Mouse (Mus musculus): ENCODE measurements at regions not wholly inside any gene's neighbourhood (a gene's known extent, or its start where the extent isn't known, plus 50 kb on each side); places are given as distances from the start of the nearest gene placed in this dataset.

- DNase-seq (ENCODE audit: low spot score): no peak
Measured at GRCm38 (mm10) chrX:11840319-11841035, 319.7 kb downstream of the Bcor start.

- no peak for DNase-seq (ENCODE audit: low spot score)
Measured at GRCm38 (mm10) chrX:11845566-11845965, 314.6 kb downstream of the Bcor start.

- no peak for DNase-seq (ENCODE audit: low spot score)
Measured at GRCm38 (mm10) chrX:11855910-11856309, 304.2 kb downstream of the Bcor start.

- no peak for DNase-seq (ENCODE audit: low spot score)
Measured at GRCm38 (mm10) chrX:11859396-11859795, 300.8 kb downstream of the Bcor start.

GRCm38 (mm10) chrX:11861119-11861708 lies 298.9 kb downstream of the Bcor start:
- no peak for DNase-seq (ENCODE audit: low spot score)

- no peak for DNase-seq (ENCODE audit: low spot score)
Measured at GRCm38 (mm10) chrX:11861892-11862291, 298.3 kb downstream of the Bcor start.

GRCm38 (mm10) chrX:11863106-11863505 lies 297.0 kb downstream of the Bcor start:
- no peak for DNase-seq (ENCODE audit: low spot score)

- no peak for DNase-seq (ENCODE audit: low spot score)
Measured at GRCm38 (mm10) chrX:11873913-11874312, 286.2 kb downstream of the Bcor start.

- no peak for DNase-seq (ENCODE audit: low spot score)
Measured at GRCm38 (mm10) chrX:11876636-11877035, 283.5 kb downstream of the Bcor start.

GRCm38 (mm10) chrX:11878028-11878427 lies 282.1 kb downstream of the Bcor start:
- DNase-seq (ENCODE audit: low spot score): no peak

- DNase-seq (ENCODE audit: low spot score): no peak
Measured at GRCm38 (mm10) chrX:11880972-11881371, 279.2 kb downstream of the Bcor start.

- DNase-seq (ENCODE audit: low spot score): peak; percentile 7
Measured at GRCm38 (mm10) chrX:11883738-11884716, 276.1 kb downstream of the Bcor start.

GRCm38 (mm10) chrX:11892396-11892795 lies 267.8 kb downstream of the Bcor start:
- DNase-seq (ENCODE audit: low spot score): no peak

GRCm38 (mm10) chrX:11893606-11894279 lies 266.4 kb downstream of the Bcor start:
- DNase-seq (ENCODE audit: low spot score): peak; percentile 7

- no peak for DNase-seq (ENCODE audit: low spot score)
Measured at GRCm38 (mm10) chrX:11894280-11894662, 265.9 kb downstream of the Bcor start.

- DNase-seq (ENCODE audit: low spot score): peak; percentile 57
Measured at GRCm38 (mm10) chrX:11895396-11895795, 264.8 kb downstream of the Bcor start.

- no peak for DNase-seq (ENCODE audit: low spot score)
Measured at GRCm38 (mm10) chrX:11898280-11898679, 261.9 kb downstream of the Bcor start.

GRCm38 (mm10) chrX:11899051-11899450 lies 261.1 kb downstream of the Bcor start:
- DNase-seq (ENCODE audit: low spot score): no peak

GRCm38 (mm10) chrX:11899914-11900313 lies 260.2 kb downstream of the Bcor start:
- no peak for DNase-seq (ENCODE audit: low spot score)

- no peak for DNase-seq (ENCODE audit: low spot score)
Measured at GRCm38 (mm10) chrX:11901791-11902190, 258.4 kb downstream of the Bcor start.

GRCm38 (mm10) chrX:11903116-11903700 lies 256.9 kb downstream of the Bcor start:
- no peak for DNase-seq (ENCODE audit: low spot score)

GRCm38 (mm10) chrX:11905231-11905630 lies 254.9 kb downstream of the Bcor start:
- DNase-seq (ENCODE audit: low spot score): no peak
